Mouse (Mus musculus) embryonic facial prominence, embryonic 14.5 days (tissue): ENCODE measurements around the gene Adgrf4. TPM values are rescaled to one million over a fixed set of nuclear protein-coding genes. Genes with fewer than 3 reads are reported as not detected.

Source experiments
- polyA plus RNA-seq: library from polyadenylated mRNA; unstranded; fragments of >200 nt; fragmentation: Nextera tagmentation; extraction: Ambion mirVana; gene quantifications from 2 replicates; pipeline ENCODE4 v1.2.1, GENCODE M21; 2014

The Adgrf4 gene
- polyA plus RNA-seq, 1 experiment from 2014 or later, result 1.9 TPM

Other genes starting within 250 kb of the Adgrf4 start
- not detected in 2 replicates for gene Opn5, start 80.9 kb downstream of the Adgrf4 start, polyA plus RNA-seq
- gene Adgrf2, start 49.9 kb upstream of the Adgrf4 start, polyA plus RNA-seq, result 0.50 and 0.85 TPM in 2 replicates
- 24.9 and 25.4 TPM in 2 replicates for gene Cd2ap, start 184.4 kb upstream of the Adgrf4 start, polyA plus RNA-seq